Mouse (Mus musculus) ES-E14 (cell line): Measurements from ENCODE around the gene St3gal2. TPM values are rescaled to one million over a fixed set of nuclear protein-coding genes. Genes with fewer than 3 reads are reported as not detected.
"Not testable (repeated sequence)": the region's sequence is repeated elsewhere in the genome, so short reads cannot be mapped to it uniquely, and the experiment has no call there.

ENCODE experiments used
- DNase-seq: peaks from one replicate; pipeline ENCODE4 v3.0.0-alpha.2; 2013; ENCODE audit warnings: low read depth, low spot score
- H3K27ac ChIP-seq: 2 replicates; pipeline ENCODE4 v1.5.1; 2012; ENCODE audit warnings: low read depth, mild to moderate bottlenecking, low read length, moderate library complexity, mixed read lengths; ENCODE audit not compliant: poor library complexity, insufficient read depth, severe bottlenecking
- H3K36me3 ChIP-seq: 2 replicates; pipeline ENCODE4 v1.6.1; 2012; ENCODE audit warnings: mild to moderate bottlenecking, low read length, moderate library complexity, mixed read lengths; ENCODE audit not compliant: control insufficient read depth, poor library complexity, insufficient read depth, severe bottlenecking
- H3K4me1 ChIP-seq, 2 experiments: fragments of 150-350 bp in 1 of 2; sonication (generic) in 1 of 2; 2 replicates each; pipeline ENCODE4 v1.6.1; 2012; ENCODE audit warnings: low read length in 2 of 2, mild to moderate bottlenecking in 1 of 2, mixed read lengths in 1 of 2; ENCODE audit not compliant: control insufficient read depth in 2 of 2, insufficient read depth in 2 of 2, poor library complexity in 1 of 2
- H3K4me3 ChIP-seq, 2 experiments: fragments of 150-350 bp in 1 of 2; sonication (generic) in 1 of 2; 2 replicates each; pipeline ENCODE4 v1.5.1; 2012; ENCODE audit warnings: low read length in 2 of 2, low read depth in 1 of 2, mild to moderate bottlenecking in 1 of 2, mixed read lengths in 1 of 2; ENCODE audit not compliant: insufficient read depth in 1 of 2, poor library complexity in 1 of 2, severe bottlenecking in 1 of 2
- H3K9ac ChIP-seq: 2 replicates; pipeline ENCODE4 v1.6.1; 2012; ENCODE audit warnings: low read depth, mild to moderate bottlenecking, low read length, mixed read lengths; ENCODE audit not compliant: poor library complexity, insufficient read depth, severe bottlenecking
- H3K9me3 ChIP-seq: fragments of 150-350 bp; sonication (generic); 2 replicates; pipeline ENCODE4 v1.6.1; 2012; ENCODE audit warnings: low read depth, mild to moderate bottlenecking, low read length; ENCODE audit not compliant: control insufficient read depth, insufficient read depth
- CHD2 ChIP-seq: IDR thresholded peaks from 2 replicates; pipeline ENCODE4 v1.6.1; 2014; ENCODE audit warnings: mild to moderate bottlenecking, low read depth, low read length, inconsistent platforms
- HCFC1 ChIP-seq: IDR thresholded peaks from 2 replicates; pipeline ENCODE4 v1.6.1; 2012; ENCODE audit warnings: low read length, inconsistent platforms, borderline replicate concordance; ENCODE audit not compliant: insufficient read depth
- MAFK ChIP-seq: IDR thresholded peaks from 2 replicates; pipeline ENCODE4 v1.6.1; 2014; ENCODE audit warnings: mild to moderate bottlenecking, low read depth, low read length, inconsistent platforms; ENCODE audit not compliant: insufficient read depth
- ZC3H11A ChIP-seq: IDR thresholded peaks from 2 replicates; pipeline ENCODE4 v1.6.1; 2012; ENCODE audit warnings: low read depth, mild to moderate bottlenecking, inconsistent platforms, low read length, borderline replicate concordance
- ZNF384 ChIP-seq: IDR thresholded peaks from 2 replicates; pipeline ENCODE4 v1.6.1; 2012; ENCODE audit warnings: low read depth, low read length, inconsistent platforms
- in situ Hi-C, 2 experiments: fragments of 600-800 bp; cut with MboI; formaldehyde crosslinking; loops; one replicate each; pipeline ENCODE4 v1.15.1; 2025; ENCODE audit warnings: low sequenced_read_pairs in 2 of 2, inconsistent platforms in 1 of 2; ENCODE audit not compliant: unreplicated experiment in 2 of 2
- total RNA-seq: library from RNA; depleted of rRNA; stranded (reverse); fragments of 300-350 nt; gene quantifications from 2 replicates; pipeline ENCODE4 v1.2.3, GENCODE M21; 2012

The St3gal2 gene
- total RNA-seq, 1 experiment, result 12.4 TPM

- H3K9ac ChIP-seq, result no peak overlapping the region
- peaks cover 0 to 8% of the 10 kb centered on the region in 2 experiments; a peak in 2 of 4 replicates for H3K4me1 ChIP-seq
- in situ Hi-C loops, result no loop called here
- no peak for TF ChIP-seq HCFC1
- no peak for TF ChIP-seq ZC3H11A
- TF ChIP-seq CHD2, result no peak
- no peak for TF ChIP-seq ZNF384
- TF ChIP-seq MAFK, result no peak
- H3K9me3 ChIP-seq, result no peaks in the 10 kb centered on the region
- peaks cover 5% of the 10 kb centered on the region; the same call in 1 of the 2 replicates for H3K36me3 ChIP-seq
- DNase-seq, result no peak
- no peak overlapping the region for H3K27ac ChIP-seq
- H3K4me3 ChIP-seq, result no peak overlapping the region
Measured at GRCm38 (mm10) chr8:110958135-110958534, 38.4 kb downstream of the St3gal2 start.

GRCm38 (mm10) chr8:110958553-110958952 is 38.8 kb downstream of the St3gal2 start:
- H3K36me3 ChIP-seq, H3K9ac ChIP-seq, H3K4me3 ChIP-seq, H3K4me1 ChIP-seq, in situ Hi-C loops, DNase-seq, H3K9me3 ChIP-seq, H3K27ac ChIP-seq: not testable (repeated sequence)

GRCm38 (mm10) chr8:110959071-110959780 is 39.5 kb downstream of the St3gal2 start:
- no peak for DNase-seq
- Histone ChIP-seq H3K9me3 (no peaks in the 10 kb centered on the region), H3K9ac (no peak overlapping the region), H3K4me3 (no peak overlapping the region), H3K4me1 (peaks cover 0 to 8% of the 10 kb centered on the region in 2 experiments; a peak in 2 of 4 replicates), H3K27ac (no peak overlapping the region), H3K36me3 (peaks cover 5% of the 10 kb centered on the region; the same call in 1 of the 2 replicates)
- no peak for TF ChIP-seq ZNF384
- in situ Hi-C loops, result no loop called here

- Histone ChIP-seq H3K4me3 (no peak overlapping the region), H3K36me3 (peaks cover 5% of the 10 kb centered on the region; the same call in 1 of the 2 replicates), H3K4me1 (peaks cover 0 to 8% of the 10 kb centered on the region in 2 experiments; a peak in 2 of 4 replicates), H3K9ac (no peak overlapping the region), H3K27ac (no peak overlapping the region), H3K9me3 (no peaks in the 10 kb centered on the region)
- DNase-seq, result no peak
- in situ Hi-C loops, result no loop called here
- TF ChIP-seq HCFC1 (no peak), MAFK (no peak), CHD2 (no peak), ZNF384 (no peak), ZC3H11A (no peak)
Measured at GRCm38 (mm10) chr8:110959906-110960305, 40.2 kb downstream of the St3gal2 start.

GRCm38 (mm10) chr8:110963051-110963450 is 43.3 kb downstream of the St3gal2 start:
- TF ChIP-seq ZC3H11A, result no peak
- no peak for TF ChIP-seq HCFC1
- no peak for TF ChIP-seq CHD2
- Histone ChIP-seq H3K9me3 (no peaks in the 10 kb centered on the region), H3K27ac (no peak overlapping the region), H3K4me3 (no peak overlapping the region), H3K9ac (no peak overlapping the region), H3K36me3 (0 out of 2 replicates have a peak, but pooled peaks cover 1% of the 10 kb centered on the region), H3K4me1 (peaks cover 0 to 3% of the 10 kb centered on the region in 2 experiments; a peak in 1 of 4 replicates)
- in situ Hi-C loops, result no loop called here
- no peak for DNase-seq
